Mouse (Mus musculus) neural tube, embryonic 14.5 days (tissue): ENCODE results near the gene Agpat4. TPM values are rescaled to one million over a fixed set of nuclear protein-coding genes. Genes with fewer than 3 reads are reported as not detected.

Source experiments
- ATAC-seq: fragments of 200-750 bp; cut with Nextera tagmentation; 2 replicates; pipeline ENCODE4 v1.8.0; 2017; ENCODE audit warnings: low read depth, mild to moderate bottlenecking, moderate TSS enrichment, moderate library complexity
- H3K27ac ChIP-seq: fragments of 300-500 bp; sonication (generic); 2 replicates; pipeline ENCODE4 v1.5.1; 2014; ENCODE audit warnings: low read depth, mild to moderate bottlenecking, control low read depth, low read length, moderate library complexity, mixed read lengths
- H3K27me3 ChIP-seq: fragments of 300-500 bp; sonication (generic); 2 replicates; pipeline ENCODE4 v1.6.1; 2014; ENCODE audit warnings: low read length; ENCODE audit not compliant: control insufficient read depth, insufficient read depth
- H3K36me3 ChIP-seq: fragments of 300-500 bp; sonication (generic); 2 replicates; pipeline ENCODE4 v1.6.1; 2014; ENCODE audit warnings: low read length, mixed read lengths; ENCODE audit not compliant: control insufficient read depth, insufficient read depth
- H3K4me1 ChIP-seq: fragments of 300-500 bp; sonication (generic); 2 replicates; pipeline ENCODE4 v1.6.1; 2014; ENCODE audit warnings: low read length; ENCODE audit not compliant: control insufficient read depth, insufficient read depth
- H3K4me2 ChIP-seq: fragments of 300-500 bp; sonication (generic); 2 replicates; pipeline ENCODE4 v1.6.1; 2014; ENCODE audit warnings: mild to moderate bottlenecking, low read depth, low read length, control low read depth
- H3K4me3 ChIP-seq: fragments of 300-500 bp; sonication (generic); 2 replicates; pipeline ENCODE4 v1.5.1; 2014; ENCODE audit warnings: low read depth, low read length, control low read depth, mixed read lengths
- H3K9ac ChIP-seq: fragments of 300-500 bp; sonication (generic); replicated peaks from 2 replicates; pipeline ENCODE4 v1.6.1; 2014; ENCODE audit warnings: low read depth, mild to moderate bottlenecking, control low read depth, low read length, mixed read lengths
- H3K9me3 ChIP-seq: fragments of 300-500 bp; sonication (generic); 2 replicates; pipeline ENCODE4 v1.6.1; 2016; ENCODE audit warnings: low read length; ENCODE audit not compliant: control insufficient read depth
- WGBS: fragments of 180-500 bp; shearing (Covaris S2); extraction: QIAGEN DNeasy Blood & Tissue Kit; methylation state at CpG from one replicate; pipeline ENCODE4 v1.1.7; 2014; 5-methylcytosine and 5-hydroxymethylcytosine counted together
- polyA plus RNA-seq: library from polyadenylated mRNA; unstranded; fragments of >200 nt; fragmentation: Nextera tagmentation; extraction: Ambion mirVana; gene quantifications from 2 replicates; pipeline ENCODE4 v1.2.1, GENCODE M21; 2014

The Agpat4 gene
- polyA plus RNA-seq, 1 experiment from 2014 or later: 36.5 TPM

GRCm38 (mm10) chr17:12169326-12169836, 50.9 kb downstream of the Agpat4 start:
- Histone ChIP-seq H3K27me3 (no peaks in the 10 kb centered on the region), H3K36me3 (no peaks in the 10 kb centered on the region), H3K9ac (no peak overlapping the region), H3K4me2 (no peak overlapping the region), H3K27ac (no peak overlapping the region), H3K4me3 (no peak overlapping the region), H3K9me3 (no peaks in the 10 kb centered on the region), H3K4me1 (peaks cover 15% of the 10 kb centered on the region; the same call in 1 of the 2 replicates)
- 54% methylated on average over 12 of the region's 12 CpGs for WGBS
- ATAC-seq: peak; percentile 38; the same call in 1 of the 2 replicates

DNA sequence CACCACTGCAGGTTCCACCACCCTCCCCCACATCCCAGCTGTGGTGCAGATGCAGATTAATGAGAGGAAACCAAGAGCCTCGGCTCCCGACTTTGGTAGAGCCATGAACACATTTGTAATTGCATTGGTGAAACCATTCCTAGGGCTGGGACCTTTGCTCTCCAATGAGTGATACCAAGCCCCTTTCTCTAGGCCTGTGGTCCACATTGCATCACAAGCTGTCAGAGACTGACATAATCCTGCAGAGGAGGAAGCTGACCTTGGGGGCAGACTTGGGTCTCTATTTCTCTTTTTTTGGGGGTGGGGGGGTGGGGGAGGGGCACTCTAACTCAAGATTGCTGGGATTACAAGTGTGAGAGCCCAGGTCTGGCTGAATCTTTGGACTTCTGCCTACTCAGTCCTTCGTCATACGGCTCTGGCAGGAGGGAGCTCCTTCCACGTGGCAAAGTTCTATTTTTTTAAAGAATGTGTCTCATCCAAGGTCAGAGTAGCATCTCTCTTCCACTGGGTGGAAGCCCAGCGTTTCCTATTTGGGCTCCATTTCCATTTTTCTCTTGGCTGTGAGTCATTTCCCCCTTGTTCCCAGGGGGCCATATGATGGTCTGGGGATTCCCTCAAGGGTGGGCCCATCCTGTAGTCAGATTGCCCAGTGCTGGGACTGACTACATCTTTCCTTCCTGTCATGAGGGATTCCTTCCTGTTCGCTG, 52.4 kb downstream of the Agpat4 start:
- ATAC-seq: no peak
- no peaks in the 10 kb centered on the region for H3K36me3 ChIP-seq
- no peak overlapping the region for H3K9ac ChIP-seq
- no peaks in the 10 kb centered on the region for H3K27me3 ChIP-seq
- no peak overlapping the region for H3K27ac ChIP-seq
- WGBS: 64% methylated on average over 7 of the region's 7 CpGs
- H3K9me3 ChIP-seq: no peaks in the 10 kb centered on the region
- peaks cover 15% of the 10 kb centered on the region; the same call in 1 of the 2 replicates for H3K4me1 ChIP-seq
- no peak overlapping the region for H3K4me2 ChIP-seq
- no peak overlapping the region for H3K4me3 ChIP-seq

DNA sequence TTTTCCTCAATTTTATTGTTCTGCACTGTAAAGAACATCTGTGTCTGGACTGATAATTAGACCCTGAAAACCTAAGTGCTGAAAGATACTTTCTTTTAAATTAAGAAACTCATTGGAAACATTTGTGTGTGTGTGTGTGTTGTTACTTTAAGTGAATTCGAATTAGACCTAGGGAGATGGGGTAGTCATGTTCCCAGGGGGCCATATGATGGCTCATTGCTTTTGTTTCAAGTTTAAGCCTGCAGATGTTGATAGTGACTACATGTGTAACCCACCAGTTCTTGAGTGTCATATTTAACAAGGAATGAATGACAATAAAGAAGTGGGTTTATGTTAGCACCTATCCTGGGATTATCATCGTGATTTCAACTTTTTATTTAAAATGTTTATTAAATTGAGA, 53.2 kb downstream of the Agpat4 start:
- Histone ChIP-seq H3K4me3 (no peak overlapping the region), H3K9me3 (no peaks in the 10 kb centered on the region), H3K36me3 (no peaks in the 10 kb centered on the region), H3K9ac (no peak overlapping the region), H3K4me1 (peaks cover 15% of the 10 kb centered on the region; the same call in 1 of the 2 replicates), H3K27me3 (no peaks in the 10 kb centered on the region), H3K4me2 (no peak overlapping the region), H3K27ac (no peak overlapping the region)
- ATAC-seq: no peak
- 77% methylated on average over 2 of the region's 2 CpGs for WGBS

DNA sequence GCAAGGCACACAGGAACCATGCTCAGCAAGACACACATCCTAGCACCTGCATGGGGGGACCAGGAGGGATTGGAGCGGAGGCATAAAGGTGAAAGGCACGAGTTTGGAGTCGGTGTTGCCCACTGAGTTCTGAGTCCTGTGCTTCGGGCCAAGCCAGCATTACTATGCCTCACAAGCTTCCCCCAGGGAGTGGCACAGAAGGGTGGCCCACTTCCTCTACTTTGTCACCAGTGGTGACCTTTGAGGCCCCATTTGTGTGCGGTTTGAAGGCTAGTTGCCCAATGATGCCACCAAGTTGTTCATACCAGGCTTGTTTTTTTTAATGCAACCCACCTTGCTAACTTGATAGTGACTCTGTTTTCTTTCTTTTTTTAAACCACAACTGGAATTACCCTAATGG, 55.7 kb downstream of the Agpat4 start:
- ATAC-seq: no peak
- Histone ChIP-seq H3K4me1 (peaks cover 4% of the 10 kb centered on the region; the same call in 1 of the 2 replicates), H3K9me3 (no peaks in the 10 kb centered on the region), H3K36me3 (no peaks in the 10 kb centered on the region), H3K4me3 (no peak overlapping the region), H3K27me3 (no peaks in the 10 kb centered on the region), H3K4me2 (no peak overlapping the region), H3K9ac (no peak overlapping the region), H3K27ac (no peak overlapping the region)
- WGBS: 92% methylated on average over 5 of the region's 5 CpGs

GRCm38 (mm10) chr17:12174896-12175295, 56.4 kb downstream of the Agpat4 start:
- no peaks in the 10 kb centered on the region for H3K9me3 ChIP-seq
- ATAC-seq: no peak
- peaks cover 3% of the 10 kb centered on the region; the same call in 1 of the 2 replicates for H3K4me1 ChIP-seq
- no peak overlapping the region for H3K9ac ChIP-seq
- H3K4me2 ChIP-seq: no peak overlapping the region
- H3K4me3 ChIP-seq: no peak overlapping the region
- 74% methylated on average over 7 of the region's 7 CpGs for WGBS
- H3K27me3 ChIP-seq: no peaks in the 10 kb centered on the region
- no peak overlapping the region for H3K27ac ChIP-seq
- no peaks in the 10 kb centered on the region for H3K36me3 ChIP-seq

DNA sequence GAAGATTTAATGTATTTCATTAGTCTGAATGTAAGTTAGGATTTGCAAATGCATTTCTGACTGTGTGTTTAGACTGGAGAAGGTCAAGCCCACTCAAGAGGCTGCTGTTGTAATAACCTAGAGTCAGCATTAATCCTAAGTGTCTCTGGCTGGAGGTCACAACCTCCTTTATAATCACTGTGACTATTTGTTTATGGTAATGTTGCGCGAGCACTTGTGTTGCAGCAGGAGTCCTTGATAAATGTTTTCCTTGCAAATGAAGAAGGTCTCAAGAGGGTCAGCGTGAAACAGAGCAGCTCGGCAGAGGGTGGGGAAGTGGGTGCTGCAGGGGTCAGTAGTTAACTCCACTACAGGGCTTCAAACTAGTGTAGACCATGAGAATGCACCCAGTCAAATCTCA, 57.1 kb downstream of the Agpat4 start:
- no peak overlapping the region for H3K4me2 ChIP-seq
- WGBS: 66% methylated on average over 4 of the region's 4 CpGs

DNA sequence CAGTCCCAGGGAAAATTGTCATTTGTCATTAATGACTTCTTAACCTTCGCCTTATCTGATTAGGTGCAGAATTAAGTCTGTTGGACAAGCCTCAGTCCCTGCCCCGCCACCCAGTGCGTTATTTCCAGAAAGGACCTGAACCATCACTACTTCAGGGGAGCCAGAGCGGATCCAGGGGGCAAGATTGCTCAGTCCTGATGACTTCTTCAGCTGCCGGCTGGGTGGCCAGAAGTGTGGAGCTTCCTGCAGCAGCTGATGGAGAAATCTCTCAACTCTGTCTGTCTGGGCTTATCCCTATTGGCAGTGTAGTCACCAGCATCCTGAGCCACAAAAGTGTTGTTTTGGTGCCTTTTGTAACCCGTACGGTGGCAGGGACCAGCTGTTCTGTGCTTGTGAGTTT, 60.8 kb downstream of the Agpat4 start:
- ATAC-seq: no peak

More for the DNA sequence above, 57.1 kb downstream of the Agpat4 start:
- H3K27ac ChIP-seq: no peak overlapping the region
- no peaks in the 10 kb centered on the region for H3K9me3 ChIP-seq
- no peak for ATAC-seq
- peaks cover 3% of the 10 kb centered on the region; the same call in 1 of the 2 replicates for H3K4me1 ChIP-seq
- H3K9ac ChIP-seq: no peak overlapping the region
- H3K4me3 ChIP-seq: no peak overlapping the region
- no peaks in the 10 kb centered on the region for H3K36me3 ChIP-seq
- H3K27me3 ChIP-seq: no peaks in the 10 kb centered on the region

GRCm38 (mm10) chr17:12179766-12180165, 61.3 kb downstream of the Agpat4 start:
- no peak overlapping the region for H3K4me3 ChIP-seq
- WGBS: 96% methylated on average over 2 of the region's 2 CpGs
- no peak for ATAC-seq
- H3K27me3 ChIP-seq: no peaks in the 10 kb centered on the region
- H3K36me3 ChIP-seq: no peaks in the 10 kb centered on the region
- no peaks in the 10 kb centered on the region for H3K9me3 ChIP-seq
- no peaks in the 10 kb centered on the region for H3K4me1 ChIP-seq
- H3K9ac ChIP-seq: no peak overlapping the region
- no peak overlapping the region for H3K4me2 ChIP-seq
- no peak overlapping the region for H3K27ac ChIP-seq

More for the DNA sequence above, 60.8 kb downstream of the Agpat4 start:
- Histone ChIP-seq H3K27ac (no peak overlapping the region), H3K4me2 (no peak overlapping the region), H3K9me3 (no peaks in the 10 kb centered on the region), H3K4me3 (no peak overlapping the region), H3K27me3 (no peaks in the 10 kb centered on the region), H3K9ac (no peak overlapping the region), H3K4me1 (no peaks in the 10 kb centered on the region), H3K36me3 (no peaks in the 10 kb centered on the region)
- 76% methylated on average over 7 of the region's 7 CpGs for WGBS

- Histone ChIP-seq H3K4me3 (no peak overlapping the region), H3K9ac (no peak overlapping the region), H3K36me3 (no peaks in the 10 kb centered on the region), H3K27ac (no peak overlapping the region), H3K4me1 (no peaks in the 10 kb centered on the region), H3K4me2 (no peak overlapping the region), H3K27me3 (no peaks in the 10 kb centered on the region), H3K9me3 (no peaks in the 10 kb centered on the region)
- no peak for ATAC-seq
- 82% methylated on average over 5 of the region's 5 CpGs for WGBS
Measured at GRCm38 (mm10) chr17:12182702-12183485, 64.4 kb downstream of the Agpat4 start.
